Mouse (Mus musculus): ENCODE results near the gene Cep97. TPM values are rescaled to one million over a fixed set of nuclear protein-coding genes. Genes with fewer than 3 reads are reported as not detected.
"Not testable (repeated sequence)": the region's sequence is repeated elsewhere in the genome, so short reads cannot be mapped to it uniquely, and the experiment has no call there.

Gene Cep97
- total and polyA plus RNA-seq, 2 experiments from 2014 or later = 6.8 to 7.7 TPM

DNA sequence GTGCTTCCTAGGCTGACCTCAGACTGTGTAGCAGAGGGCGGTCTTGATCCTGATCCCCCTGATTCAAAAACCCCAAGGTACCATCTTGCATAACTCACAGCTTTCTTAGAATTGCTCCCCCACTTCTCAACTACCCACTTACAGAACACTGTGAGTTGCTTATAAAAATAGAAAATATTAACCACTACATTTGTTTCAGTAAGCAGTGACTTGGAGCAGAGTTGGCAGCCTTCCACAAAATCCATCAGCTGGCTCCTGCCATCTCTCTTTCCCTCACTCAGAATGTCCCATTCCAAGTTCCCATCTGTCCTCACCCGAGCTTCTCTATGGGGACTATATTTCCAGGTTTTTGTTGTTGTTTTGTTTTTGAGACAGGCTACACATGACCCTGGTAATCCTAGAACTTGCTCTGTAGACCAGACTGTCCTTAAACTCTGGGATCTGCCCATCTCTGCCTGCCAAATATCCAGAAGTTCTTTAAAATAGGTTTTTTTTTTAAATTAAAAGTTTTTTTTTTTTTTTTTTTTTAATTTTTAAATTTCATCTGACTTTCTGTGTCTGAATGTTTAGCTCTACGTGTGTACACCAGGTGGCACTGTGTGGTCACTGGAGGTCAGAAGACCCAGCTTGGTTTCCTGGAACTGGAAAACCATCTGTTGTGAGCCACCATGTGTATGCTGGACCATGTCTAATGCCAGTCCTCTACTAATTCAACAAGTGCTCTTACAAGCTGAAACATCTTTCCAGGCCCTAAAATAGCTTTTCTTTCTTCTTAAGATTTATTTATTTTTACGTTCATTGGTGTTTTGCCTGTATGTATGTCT is 29.7 kb upstream of the Cep97 start:
- no peak for ATAC-seq (ENCODE audit: low FRiP score)
- Histone ChIP-seq H3K4me3 (ENCODE audit: low read depth, low read length) (no peak overlapping the region), H3K36me3 (ENCODE audit: insufficient read depth, low read length) (no peaks in the 10 kb centered on the region; the same call in 1 of the 2 replicates), H3K4me2 (ENCODE audit: low read depth, low read length, poor library complexity, severe bottlenecking) (no peak overlapping the region), H3K9ac (replicated peaks; ENCODE audit: low read length, poor library complexity, severe bottlenecking) (no peak overlapping the region), H3K27ac (ENCODE audit: low read depth, low read length) (no peak overlapping the region), H3K4me1 (ENCODE audit: insufficient read depth, low read length) (peaks cover 5% of the 10 kb centered on the region; the same call in 1 of the 2 replicates), H3K9me3 (ENCODE audit: low read length) (no peaks in the 10 kb centered on the region), H3K27me3 (ENCODE audit: insufficient read depth, low read length) (no peaks in the 10 kb centered on the region)
- peak; percentile 60 for TF ChIP-seq CTCF (IDR thresholded peaks at IDR 0.05)
- peak; percentile 58 for DNase-seq (ENCODE audit: low spot score)
- WGBS = 59% methylated on average over 4 of the region's 4 CpGs

DNA sequence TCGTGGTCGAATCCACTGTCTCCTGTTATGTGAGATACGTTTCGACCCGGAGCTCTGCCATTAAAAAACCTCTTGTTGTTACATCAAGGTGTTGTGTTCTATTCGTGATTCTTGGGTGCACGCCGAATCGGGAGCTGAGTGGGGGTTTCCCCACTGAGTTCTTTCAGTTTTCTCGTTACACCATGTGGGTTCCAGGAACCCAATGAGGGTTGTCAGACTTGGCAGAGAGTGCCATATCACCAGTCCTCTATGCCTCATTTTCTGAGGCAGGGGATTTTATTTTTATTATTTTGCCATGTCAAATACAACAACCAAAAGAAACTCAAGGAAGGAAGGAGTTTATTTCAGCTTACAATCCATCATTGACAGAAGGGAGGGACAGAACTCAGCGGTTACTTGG is 28.4 kb upstream of the Cep97 start:
- H3K4me1 ChIP-seq (ENCODE audit: insufficient read depth, low read length); H3K4me3 ChIP-seq (ENCODE audit: low read depth, low read length); H3K27ac ChIP-seq (ENCODE audit: low read depth, low read length); H3K9ac ChIP-seq (replicated peaks; ENCODE audit: low read length, poor library complexity, severe bottlenecking); ATAC-seq (ENCODE audit: low FRiP score); H3K36me3 ChIP-seq (ENCODE audit: insufficient read depth, low read length); H3K27me3 ChIP-seq (ENCODE audit: insufficient read depth, low read length); H3K9me3 ChIP-seq (ENCODE audit: low read length); H3K4me2 ChIP-seq (ENCODE audit: low read depth, low read length, poor library complexity, severe bottlenecking); DNase-seq (ENCODE audit: low spot score): not testable (repeated sequence)
- WGBS = 82% methylated on average over 6 of the region's 11 CpGs

DNA sequence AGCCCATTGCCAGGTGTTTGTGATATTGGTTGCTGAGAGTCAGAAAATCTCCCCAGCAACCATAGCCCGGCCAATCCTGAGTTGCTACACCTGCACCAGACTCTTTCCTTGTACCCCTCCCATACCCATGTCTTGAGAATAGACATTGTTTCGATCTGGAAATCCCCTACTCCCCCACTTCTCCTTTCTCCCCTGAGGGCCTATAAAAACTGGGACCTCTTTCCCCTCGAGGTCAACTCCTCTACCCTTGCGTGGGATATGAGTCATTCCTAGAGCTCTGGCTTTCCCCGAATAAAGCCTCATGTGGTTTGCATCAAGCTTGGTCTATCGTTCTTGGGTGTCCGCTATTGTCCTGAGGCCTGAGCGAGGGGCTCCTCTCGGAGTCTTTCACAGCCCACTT is 19.5 kb upstream of the Cep97 start:
- not testable (repeated sequence) for H3K36me3 ChIP-seq (ENCODE audit: insufficient read depth, low read length); H3K4me1 ChIP-seq (ENCODE audit: insufficient read depth, low read length); H3K9me3 ChIP-seq (ENCODE audit: low read length); ATAC-seq (ENCODE audit: low FRiP score); H3K4me2 ChIP-seq (ENCODE audit: low read depth, low read length, poor library complexity, severe bottlenecking); H3K9ac ChIP-seq (replicated peaks; ENCODE audit: low read length, poor library complexity, severe bottlenecking); DNase-seq (ENCODE audit: low spot score); H3K4me3 ChIP-seq (ENCODE audit: low read depth, low read length); H3K27me3 ChIP-seq (ENCODE audit: insufficient read depth, low read length); H3K27ac ChIP-seq (ENCODE audit: low read depth, low read length)
- WGBS = 92% methylated on average over 9 of the region's 9 CpGs

DNA sequence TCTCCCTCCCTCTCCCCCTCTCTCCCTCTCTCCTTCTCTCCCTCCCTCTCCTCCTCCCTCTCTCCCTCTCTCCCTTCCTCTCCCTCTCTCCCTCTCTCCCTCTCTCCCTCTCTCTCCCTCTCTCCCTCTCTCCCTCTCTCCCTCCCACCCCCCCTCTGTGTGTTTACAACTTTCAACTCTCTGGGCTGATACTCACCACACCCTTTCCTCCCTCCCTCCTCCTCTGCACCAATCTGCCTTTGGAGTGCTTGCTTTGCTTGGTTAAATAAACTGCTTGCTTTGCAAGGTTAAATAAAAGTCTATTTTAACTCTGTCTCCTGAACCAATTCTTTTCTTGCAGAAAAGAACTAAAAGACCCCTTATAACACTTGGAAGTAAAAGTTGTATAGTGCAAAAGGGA is 18.1 kb upstream of the Cep97 start:
- TF ChIP-seq CTCF (IDR thresholded peaks at IDR 0.05) = no peak
- H3K36me3 ChIP-seq (ENCODE audit: insufficient read depth, low read length) = no peaks in the 10 kb centered on the region

DNA sequence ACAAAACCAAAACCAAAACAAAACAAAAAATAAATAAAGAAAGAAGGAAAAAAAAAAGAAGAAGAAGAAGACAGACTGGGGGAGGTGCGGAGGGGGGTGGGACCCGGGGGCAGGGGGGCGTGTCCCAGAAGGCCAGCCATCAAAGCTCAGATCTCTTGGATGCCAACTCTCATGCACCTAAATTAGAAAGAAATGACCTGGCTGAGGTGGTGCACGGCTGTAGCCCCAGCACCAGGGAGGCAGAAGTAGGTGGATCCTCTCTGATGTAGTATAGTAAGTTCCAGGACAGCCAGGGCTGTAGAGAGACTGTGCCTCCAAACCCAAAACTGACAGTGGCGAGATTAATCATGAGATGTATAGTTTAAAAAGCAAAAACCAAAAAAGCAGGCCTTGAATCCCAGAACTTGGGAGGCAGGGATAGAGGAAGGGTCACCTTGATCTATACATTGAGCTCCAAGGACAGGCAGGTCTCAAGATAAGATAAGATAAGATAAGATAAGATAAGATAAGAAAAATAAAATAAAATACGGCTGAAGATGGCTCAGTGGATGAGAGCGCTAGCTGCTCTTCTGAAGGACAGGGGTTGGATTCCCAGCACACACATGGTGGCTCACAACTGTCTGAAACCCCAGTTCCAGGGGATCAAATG is 17.1 kb upstream of the Cep97 start:
- Histone ChIP-seq H3K4me2 (ENCODE audit: low read depth, low read length, poor library complexity, severe bottlenecking) (no peak overlapping the region), H3K9ac (replicated peaks; ENCODE audit: low read length, poor library complexity, severe bottlenecking) (no peak overlapping the region), H3K4me1 (ENCODE audit: insufficient read depth, low read length) (no peaks in the 10 kb centered on the region), H3K9me3 (ENCODE audit: low read length) (no peaks in the 10 kb centered on the region), H3K36me3 (ENCODE audit: insufficient read depth, low read length) (no peaks in the 10 kb centered on the region), H3K27me3 (ENCODE audit: insufficient read depth, low read length) (no peaks in the 10 kb centered on the region), H3K4me3 (ENCODE audit: low read depth, low read length) (no peak overlapping the region), H3K27ac (ENCODE audit: low read depth, low read length) (no peak overlapping the region)
- WGBS = 77% methylated on average over 7 of the region's 7 CpGs
- DNase-seq (ENCODE audit: low spot score) = no peak
- TF ChIP-seq CTCF (IDR thresholded peaks at IDR 0.05) = no peak
- no peak for ATAC-seq (ENCODE audit: low FRiP score)

More for the DNA sequence above, 18.1 kb upstream of the Cep97 start:
- ATAC-seq (ENCODE audit: low FRiP score) = no peak
- H3K27ac ChIP-seq (ENCODE audit: low read depth, low read length) = no peak overlapping the region
- no peaks in the 10 kb centered on the region for H3K4me1 ChIP-seq (ENCODE audit: insufficient read depth, low read length)
- H3K27me3 ChIP-seq (ENCODE audit: insufficient read depth, low read length) = no peaks in the 10 kb centered on the region
- no peak overlapping the region for H3K4me3 ChIP-seq (ENCODE audit: low read depth, low read length)
- no peak for DNase-seq (ENCODE audit: low spot score)
- H3K4me2 ChIP-seq (ENCODE audit: low read depth, low read length, poor library complexity, severe bottlenecking) = no peak overlapping the region
- H3K9ac ChIP-seq (replicated peaks; ENCODE audit: low read length, poor library complexity, severe bottlenecking) = no peak overlapping the region
- H3K9me3 ChIP-seq (ENCODE audit: low read length) = no peaks in the 10 kb centered on the region

DNA sequence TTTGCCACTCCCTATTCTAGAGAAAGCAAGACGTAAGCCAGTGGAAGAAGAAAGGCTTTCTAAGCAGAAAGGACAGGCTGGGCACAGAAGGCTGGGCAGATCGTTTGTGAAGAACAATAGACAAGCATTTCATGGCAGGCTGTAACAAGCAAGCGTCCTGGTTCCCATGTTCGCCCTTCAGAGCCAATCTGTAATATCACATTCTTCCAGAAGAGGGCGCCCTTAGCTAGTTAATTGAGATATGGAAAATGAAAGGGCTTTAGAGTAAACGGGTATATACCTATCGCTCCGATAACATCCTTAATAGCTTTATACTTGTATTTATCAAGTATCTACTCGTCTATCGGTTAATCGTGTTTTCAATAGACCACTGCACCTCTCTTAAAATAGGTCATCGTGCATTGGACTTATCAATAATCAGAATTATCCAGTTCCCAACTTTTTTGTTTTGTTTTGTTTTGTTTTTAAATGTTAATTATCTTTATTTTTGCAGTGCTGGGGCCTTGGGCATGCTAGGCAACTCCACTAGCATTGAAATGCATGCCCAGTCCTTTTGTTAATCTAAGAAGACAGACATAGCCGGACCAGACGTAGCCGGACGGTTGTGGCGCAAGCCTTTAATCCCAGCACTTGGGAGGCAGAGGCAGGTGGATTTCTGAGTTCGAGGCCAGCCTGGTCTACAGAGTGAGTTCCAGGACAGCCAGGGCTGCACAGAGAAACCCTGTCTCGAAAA is 16.5 kb upstream of the Cep97 start:
- peak; percentile 85 for TF ChIP-seq CTCF (IDR thresholded peaks at IDR 0.05)

More for the DNA sequence above, 16.5 kb upstream of the Cep97 start:
- H3K4me3 ChIP-seq (ENCODE audit: low read depth, low read length) = no peak overlapping the region
- peak; percentile 78 for DNase-seq (ENCODE audit: low spot score)
- no peak overlapping the region for H3K4me2 ChIP-seq (ENCODE audit: low read depth, low read length, poor library complexity, severe bottlenecking)
- no peak for ATAC-seq (ENCODE audit: low FRiP score)
- H3K9ac ChIP-seq (replicated peaks; ENCODE audit: low read length, poor library complexity, severe bottlenecking) = no peak overlapping the region
- no peaks in the 10 kb centered on the region for H3K4me1 ChIP-seq (ENCODE audit: insufficient read depth, low read length)
- H3K36me3 ChIP-seq (ENCODE audit: insufficient read depth, low read length) = no peaks in the 10 kb centered on the region
- H3K9me3 ChIP-seq (ENCODE audit: low read length) = no peaks in the 10 kb centered on the region
- no peak overlapping the region for H3K27ac ChIP-seq (ENCODE audit: low read depth, low read length)
- H3K27me3 ChIP-seq (ENCODE audit: insufficient read depth, low read length) = no peaks in the 10 kb centered on the region
- 40% methylated on average over 19 of the region's 19 CpGs for WGBS
